Mouse (Mus musculus) lung, adult 2 months (tissue): Measurements from ENCODE around the gene 1700025B11Rik. TPM values are rescaled to one million over a fixed set of nuclear protein-coding genes. Genes with fewer than 3 reads are reported as not detected.

Experiments used
- DNase-seq: peaks from one replicate; pipeline ENCODE4 v3.0.0; 2022
- H3K4me1 ChIP-seq: fragments of 200-500 bp; 2 replicates; pipeline ENCODE4 v1.6.1; 2011; ENCODE audit warnings: low read length; ENCODE audit not compliant: control insufficient read depth, insufficient read depth
- H3K4me3 ChIP-seq: fragments of 200-500 bp; replicated peaks from 2 replicates; pipeline ENCODE3; 2011; ENCODE audit warnings: low read depth, mild to moderate bottlenecking, control low read depth, low read length; ENCODE audit errors: extremely low read depth
- CTCF ChIP-seq: fragments of 200-500 bp; IDR thresholded peaks from 2 replicates; pipeline ENCODE4 v1.5.1; 2011; ENCODE audit warnings: mild to moderate bottlenecking, low read length, control low read depth; ENCODE audit not compliant: insufficient read depth
- POLR2A ChIP-seq: fragments of 200-500 bp; IDR thresholded peaks from 2 replicates; pipeline ENCODE4 v1.6.1; 2011; ENCODE audit warnings: low read depth, mild to moderate bottlenecking, control low read depth, low read length, borderline replicate concordance; ENCODE audit errors: extremely low read depth
- WGBS: fragments of 180-500 bp; shearing (Covaris S2); methylation state at CpG from one replicate; pipeline ENCODE4 v1.1.7; 2018; 5-methylcytosine and 5-hydroxymethylcytosine counted together
- polyA plus RNA-seq: library from polyadenylated mRNA; depleted of rRNA; stranded (reverse); fragments of >200 nt; gene quantifications from 2 replicates; pipeline ENCODE4 v1.2.3, GENCODE M21; 2012; rRNA removed

The 1700025B11Rik gene
- polyA plus RNA-seq, result not detected in 2 replicates

- no peak within 1 kb of the TSS for H3K4me3 ChIP-seq
- no peak for TF ChIP-seq POLR2A
- TF ChIP-seq CTCF, result no peak
- no peak for DNase-seq
- H3K4me1 ChIP-seq, result peaks cover 3% of the 10 kb centered on the region; the same call in 1 of the 2 replicates
Observed at GRCm38 (mm10) chr15:77561792-77562191, at the start of gene 1700025B11Rik. 1700025B11Rik (minus strand) TSS chr15:77561892.

GRCm38 (mm10) chr15:77606069-77606468 is 44.4 kb upstream of the 1700025B11Rik start:
- Histone ChIP-seq H3K4me3 (no peak overlapping the region), H3K4me1 (no peaks in the 10 kb centered on the region)
- DNase-seq, result no peak
- TF ChIP-seq CTCF, result no peak
- no peak for TF ChIP-seq POLR2A
- WGBS, result 81% methylated on average over 3 of the region's 3 CpGs

GRCm38 (mm10) chr15:77598958-77599357 is 37.3 kb upstream of the 1700025B11Rik start, which contains the start of gene Gm36245:
Gm36245 (plus strand) TSS chr15:77599258.
- TF ChIP-seq POLR2A, result no peak
- TF ChIP-seq CTCF, result no peak
- Histone ChIP-seq H3K4me1 (peaks cover 11% of the 10 kb centered on the region), H3K4me3 (no peak within 1 kb of the TSS)
- 79% methylated on average over 1 of the region's 1 CpGs for WGBS
- DNase-seq, result no peak

GRCm38 (mm10) chr15:77598429-77598828 is 36.7 kb upstream of the 1700025B11Rik start:
- 37% methylated on average over 3 of the region's 3 CpGs for WGBS
- TF ChIP-seq CTCF (no peak), POLR2A (no peak)
- Histone ChIP-seq H3K4me1 (peaks cover 11% of the 10 kb centered on the region), H3K4me3 (no peak overlapping the region)
- DNase-seq, result no peak

GRCm38 (mm10) chr15:77595961-77596360 is 34.3 kb upstream of the 1700025B11Rik start, which contains the start of gene Apol10b:
Apol10b (minus strand) TSS chr15:77596125.
- WGBS, result 35% methylated on average over 5 of the region's 5 CpGs
- Histone ChIP-seq H3K4me3 (no peak within 1 kb of the TSS), H3K4me1 (peaks cover 11% of the 10 kb centered on the region)
- no peak for DNase-seq
- TF ChIP-seq CTCF (no peak), POLR2A (no peak)

GRCm38 (mm10) chr15:77593557-77593956 is 31.9 kb upstream of the 1700025B11Rik start:
- peaks cover 9% of the 10 kb centered on the region for H3K4me1 ChIP-seq
- WGBS, result 70% methylated on average over 1 of the region's 1 CpGs
- TF ChIP-seq POLR2A, result no peak
- no peak for TF ChIP-seq CTCF
- DNase-seq, result no peak
- no peak overlapping the region for H3K4me3 ChIP-seq

- peaks cover 3% of the 10 kb centered on the region; the same call in 1 of the 2 replicates for H3K4me1 ChIP-seq
- no peak overlapping the region for H3K4me3 ChIP-seq
- no peak for DNase-seq
- WGBS, result 57% methylated on average over 2 of the region's 2 CpGs
- TF ChIP-seq POLR2A (no peak), CTCF (no peak)
Observed at GRCm38 (mm10) chr15:77590881-77591280, 29.2 kb upstream of the 1700025B11Rik start.

- H3K4me3 ChIP-seq, result no peak overlapping the region
- TF ChIP-seq CTCF (no peak), POLR2A (no peak)
- peaks cover 3% of the 10 kb centered on the region; the same call in 1 of the 2 replicates for H3K4me1 ChIP-seq
- no peak for DNase-seq
Observed at GRCm38 (mm10) chr15:77588981-77589380, 27.3 kb upstream of the 1700025B11Rik start.

GRCm38 (mm10) chr15:77587026-77587425 is 25.3 kb upstream of the 1700025B11Rik start:
- H3K4me3 ChIP-seq, result no peak overlapping the region
- no peak for DNase-seq
- TF ChIP-seq CTCF (no peak), POLR2A (no peak)
- H3K4me1 ChIP-seq, result peaks cover 8% of the 10 kb centered on the region

- Histone ChIP-seq H3K4me3 (no peak overlapping the region), H3K4me1 (peaks cover 14% of the 10 kb centered on the region)
- no peak for TF ChIP-seq CTCF
- TF ChIP-seq POLR2A, result no peak
- 14% methylated on average over 1 of the region's 1 CpGs for WGBS
- peak; percentile 27 for DNase-seq
Observed at GRCm38 (mm10) chr15:77581681-77582080, 20.0 kb upstream of the 1700025B11Rik start.
